Mouse (Mus musculus) liver, embryonic 14 days (tissue): Measurements from ENCODE around the gene Gm13057. TPM values are rescaled to one million over a fixed set of nuclear protein-coding genes. Genes with fewer than 3 reads are reported as not detected.

ENCODE experiments used
- polyA plus RNA-seq: library from polyadenylated mRNA; depleted of rRNA; stranded (reverse); fragments of >200 nt; gene quantifications from 2 replicates; pipeline ENCODE4 v1.2.3, GENCODE M21; 2012; rRNA removed

Gm13057 gene
- not detected in 2 replicates for polyA plus RNA-seq

DNA sequence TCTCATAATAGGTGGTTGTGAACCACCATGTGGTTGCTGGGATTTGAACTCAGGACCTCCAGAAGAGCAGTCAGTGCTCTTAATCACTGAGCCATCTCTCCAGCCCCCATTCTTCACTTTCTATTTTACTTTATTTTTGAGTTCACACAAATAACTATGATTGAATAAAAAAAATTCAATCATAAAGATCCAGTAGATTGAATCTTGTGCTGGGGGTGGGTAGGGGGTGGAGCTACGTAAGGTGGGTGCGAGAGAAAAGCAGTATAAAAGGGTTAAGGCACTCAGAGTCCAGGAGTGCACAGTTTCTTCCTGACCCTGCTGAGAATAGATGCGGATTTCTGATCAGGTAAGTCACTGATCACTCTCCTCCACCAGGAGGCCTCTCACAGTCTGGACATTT, at the start of gene Gm13057, which contains the start of gene BC080695:
Gm13057 (plus strand) TSS at position 310 of the 400 bp plus-strand sequence.
BC080695 (plus strand) TSS at position 301 of the 400 bp plus-strand sequence.

DNA sequence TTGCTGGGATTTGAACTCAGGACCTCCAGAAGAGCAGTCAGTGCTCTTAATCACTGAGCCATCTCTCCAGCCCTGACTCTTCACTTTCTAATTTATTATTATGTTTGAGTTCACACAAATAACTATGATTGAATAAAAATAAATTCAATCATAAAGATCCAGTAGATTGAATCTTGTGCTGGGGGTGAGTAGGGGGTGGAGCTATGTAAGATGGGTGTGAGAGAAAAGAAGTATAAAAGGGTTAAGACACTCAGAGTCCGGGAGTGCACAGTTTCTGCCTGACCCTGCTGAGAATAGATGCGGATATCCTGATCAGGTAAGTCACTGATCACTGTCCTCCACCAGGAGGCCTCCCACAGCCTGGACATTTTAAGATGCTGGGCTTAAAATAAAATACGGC, 40.5 kb upstream of the Gm13057 start, which contains the start of gene Gm13043:
Gm13043 (plus strand) TSS at position 301 of the 400 bp plus-strand sequence.

DNA sequence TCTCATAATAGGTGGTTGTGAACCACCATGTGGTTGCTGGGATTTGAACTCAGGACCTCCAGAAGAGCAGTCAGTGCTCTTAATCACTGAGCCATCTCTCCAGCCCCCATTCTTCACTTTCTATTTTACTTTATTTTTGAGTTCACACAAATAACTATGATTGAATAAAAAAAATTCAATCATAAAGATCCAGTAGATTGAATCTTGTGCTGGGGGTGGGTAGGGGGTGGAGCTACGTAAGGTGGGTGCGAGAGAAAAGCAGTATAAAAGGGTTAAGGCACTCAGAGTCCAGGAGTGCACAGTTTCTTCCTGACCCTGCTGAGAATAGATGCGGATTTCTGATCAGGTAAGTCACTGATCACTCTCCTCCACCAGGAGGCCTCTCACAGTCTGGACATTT, 15.9 kb upstream of the Gm13057 start, which contains the start of gene Gm13040:
Gm13040 (plus strand) TSS at position 301 of the 400 bp plus-strand sequence.

Other genes with a start within 250 kb of the Gm13057 start
- gene Lrrc38, start 202.0 kb upstream of the Gm13057 start, polyA plus RNA-seq: 0.03 TPM in 1 of 2 replicates, not detected in the other
- gene Pramel1, start 157.3 kb upstream of the Gm13057 start, polyA plus RNA-seq: not detected in 2 replicates
- gene Pramef8, start 139.3 kb upstream of the Gm13057 start, polyA plus RNA-seq: 1.3 and 1.6 TPM in 2 replicates
- not detected in 2 replicates for gene Oog4, start 101.4 kb upstream of the Gm13057 start, polyA plus RNA-seq
- not detected in 2 replicates for gene Gm13043, start 40.4 kb upstream of the Gm13057 start, polyA plus RNA-seq
- not detected in 2 replicates for gene Gm13040, start 15.8 kb upstream of the Gm13057 start, polyA plus RNA-seq
- not detected in 2 replicates for gene BC080695, start within 50 bp of the Gm13057 start, polyA plus RNA-seq
- gene Gm13083, start 63.3 kb downstream of the Gm13057 start, polyA plus RNA-seq: not detected in 2 replicates
- not detected in 2 replicates for gene Gm13088, start 105.5 kb downstream of the Gm13057 start, polyA plus RNA-seq
- gene Gm13089, start 151.0 kb downstream of the Gm13057 start, polyA plus RNA-seq: not detected in 2 replicates
- not detected in 2 replicates for gene Gm13078, start 167.7 kb downstream of the Gm13057 start, polyA plus RNA-seq
- gene Gm13023, start 237.6 kb downstream of the Gm13057 start, polyA plus RNA-seq: not detected in 2 replicates